Mouse (Mus musculus) kidney, postnatal 0 days (tissue): ENCODE measurements around the gene Des. TPM values are rescaled to one million over a fixed set of nuclear protein-coding genes. Genes with fewer than 3 reads are reported as not detected.

ENCODE experiments used
- ATAC-seq: fragments of 200-750 bp; cut with Nextera tagmentation; replicated peaks from 2 replicates; pipeline ENCODE4 v1.8.0; 2017; ENCODE audit warnings: low read depth, moderate number of reproducible peaks, moderate TSS enrichment, moderate library complexity; ENCODE audit not compliant: low FRiP score
- DNase-seq: peaks from one replicate; pipeline ENCODE4 v3.0.0-alpha.2; 2016; ENCODE audit warnings: low spot score
- H3K27ac ChIP-seq: fragments of 300-500 bp; sonication (generic); 2 replicates; pipeline ENCODE4 v1.5.1; 2014; ENCODE audit warnings: mild to moderate bottlenecking
- H3K27me3 ChIP-seq: fragments of 300-500 bp; sonication (generic); 2 replicates; pipeline ENCODE4 v1.6.1; 2014; ENCODE audit warnings: low read length, mixed read lengths; ENCODE audit not compliant: insufficient read depth
- H3K36me3 ChIP-seq: fragments of 300-500 bp; sonication (generic); 2 replicates; pipeline ENCODE4 v1.6.1; 2014; ENCODE audit warnings: low read length, mixed read lengths; ENCODE audit not compliant: insufficient read depth
- H3K4me1 ChIP-seq: fragments of 300-500 bp; sonication (generic); replicated peaks from 2 replicates; pipeline ENCODE4 v1.6.1; 2014; ENCODE audit warnings: antibody characterized with exemption, low read length, mixed read lengths; ENCODE audit not compliant: insufficient read depth
- H3K4me2 ChIP-seq: fragments of 300-500 bp; sonication (generic); 2 replicates; pipeline ENCODE4 v1.6.1; 2014; ENCODE audit warnings: mild to moderate bottlenecking, low read length, moderate library complexity, mixed read lengths
- H3K4me3 ChIP-seq: fragments of 300-500 bp; sonication (generic); replicated peaks from 2 replicates; pipeline ENCODE4 v1.5.1; 2014; ENCODE audit warnings: low read depth, low read length
- H3K9ac ChIP-seq: fragments of 300-500 bp; sonication (generic); 2 replicates; pipeline ENCODE4 v1.6.1; 2014; ENCODE audit warnings: low read depth, low read length
- H3K9me3 ChIP-seq: fragments of 300-500 bp; sonication (generic); replicated peaks from 2 replicates; pipeline ENCODE4 v1.6.1; 2016; ENCODE audit warnings: low read length, inconsistent platforms, mixed read lengths
- CTCF ChIP-seq: IDR thresholded peaks from 2 replicates; pipeline ENCODE4 v1.5.1; 2016; ENCODE audit warnings: antibody characterized with exemption, low read depth, mild to moderate bottlenecking, moderate library complexity
- WGBS: fragments of 180-500 bp; shearing (Covaris S2); extraction: QIAGEN DNeasy Blood & Tissue Kit; methylation state at CpG from one replicate; pipeline ENCODE4 v1.1.7; 2014; 5-methylcytosine and 5-hydroxymethylcytosine counted together
- polyA plus RNA-seq: library from polyadenylated mRNA; unstranded; fragments of >200 nt; fragmentation: Nextera tagmentation; extraction: Ambion mirVana; gene quantifications from 2 replicates; pipeline ENCODE4 v1.2.1, GENCODE M21; 2015

Gene Des
- polyA plus RNA-seq, 1 experiment from 2014 or later: 18.6 TPM

GRCm38 (mm10) chr1:75317241-75318201 lies 42.6 kb upstream of the Des start, which contains the start of gene Dnpep:
TSS of gene Dnpep (minus strand) at chr1:75317990.
- Histone ChIP-seq H3K9me3 (no peaks in the 10 kb centered on the region), H3K4me3 (peak within 1 kb of the TSS; percentile 72), H3K4me2 (peak within 1 kb of the TSS; percentile 71), H3K9ac (peak within 1 kb of the TSS; percentile 69), H3K4me1 (peaks cover 6% of the 10 kb centered on the region; the same call in 1 of the 2 replicates), H3K27ac (peak within 1 kb of the TSS; percentile 96), H3K36me3 (peaks cover 19% of the 10 kb centered on the region), H3K27me3 (no peaks in the 10 kb centered on the region)
- ATAC-seq (peak; percentile 97), DNase-seq (peak; percentile 100)
- TF ChIP-seq CTCF: peak; percentile 82
- WGBS: under 1% methylated on average over 92 of the region's 92 CpGs

- Histone ChIP-seq H3K27me3 (no peaks in the 10 kb centered on the region), H3K36me3 (peaks cover 12% of the 10 kb centered on the region), H3K9ac (no peak overlapping the region), H3K4me1 (peaks cover 6% of the 10 kb centered on the region; the same call in 1 of the 2 replicates), H3K27ac (no peak overlapping the region), H3K4me2 (no peak overlapping the region), H3K9me3 (no peaks in the 10 kb centered on the region), H3K4me3 (no peak overlapping the region)
- no peak for ATAC-seq
- no peak for DNase-seq
- TF ChIP-seq CTCF: no peak
- WGBS: 75% methylated on average over 3 of the region's 3 CpGs
These were observed 41.8 kb upstream of the Des start for GRCm38 (mm10) chr1:75318301-75318700.

GRCm38 (mm10) chr1:75318736-75319135 lies 41.4 kb upstream of the Des start:
- 83% methylated on average over 4 of the region's 4 CpGs for WGBS
- no peak overlapping the region for H3K4me2 ChIP-seq
- DNase-seq (no peak), ATAC-seq (no peak)
- H3K4me3 ChIP-seq: no peak overlapping the region
- no peaks in the 10 kb centered on the region for H3K9me3 ChIP-seq
- H3K27ac ChIP-seq: no peak overlapping the region
- no peak overlapping the region for H3K9ac ChIP-seq
- H3K36me3 ChIP-seq: peaks cover 9% of the 10 kb centered on the region; the same call in 1 of the 2 replicates
- peaks cover 6% of the 10 kb centered on the region; the same call in 1 of the 2 replicates for H3K4me1 ChIP-seq
- TF ChIP-seq CTCF: no peak
- no peaks in the 10 kb centered on the region for H3K27me3 ChIP-seq

GRCm38 (mm10) chr1:75319166-75319565 lies 41.0 kb upstream of the Des start:
- Histone ChIP-seq H3K9ac (no peak overlapping the region), H3K36me3 (peaks cover 8% of the 10 kb centered on the region; the same call in 1 of the 2 replicates), H3K27me3 (no peaks in the 10 kb centered on the region), H3K4me2 (no peak overlapping the region), H3K4me1 (peaks cover 6% of the 10 kb centered on the region; the same call in 1 of the 2 replicates), H3K9me3 (no peaks in the 10 kb centered on the region), H3K4me3 (no peak overlapping the region), H3K27ac (no peak overlapping the region)
- no peak for TF ChIP-seq CTCF
- 90% methylated on average over 10 of the region's 10 CpGs for WGBS
- ATAC-seq: no peak
- no peak for DNase-seq

- no peak for TF ChIP-seq CTCF
- Histone ChIP-seq H3K36me3 (no peaks in the 10 kb centered on the region), H3K4me2 (no peak overlapping the region), H3K27me3 (no peaks in the 10 kb centered on the region), H3K27ac (no peak overlapping the region), H3K9ac (no peak overlapping the region), H3K4me1 (no peaks in the 10 kb centered on the region), H3K4me3 (no peak overlapping the region), H3K9me3 (no peaks in the 10 kb centered on the region)
- DNase-seq: no peak
- no peak for ATAC-seq
These were observed 32.7 kb upstream of the Des start for GRCm38 (mm10) chr1:75327461-75327860.

GRCm38 (mm10) chr1:75331271-75331670 lies 28.9 kb upstream of the Des start:
- WGBS: 68% methylated on average over 1 of the region's 1 CpGs
- ATAC-seq: no peak
- H3K4me1 ChIP-seq: no peaks in the 10 kb centered on the region

More at GRCm38 (mm10) chr1:75331271-75331670, 28.9 kb upstream of the Des start:
- Histone ChIP-seq H3K27me3 (no peaks in the 10 kb centered on the region), H3K4me3 (no peak overlapping the region), H3K36me3 (no peaks in the 10 kb centered on the region), H3K27ac (no peak overlapping the region), H3K9ac (no peak overlapping the region), H3K9me3 (no peaks in the 10 kb centered on the region), H3K4me2 (no peak overlapping the region)
- no peak for DNase-seq
- TF ChIP-seq CTCF: no peak
